Mouse (Mus musculus): ENCODE results near the gene Txnl4b. TPM values are rescaled to one million over a fixed set of nuclear protein-coding genes. Genes with fewer than 3 reads are reported as not detected.

Txnl4b gene
- polyA plus RNA-seq, 1 experiment from 2014 or later = 25.1 TPM

GRCm38 (mm10) chr8:109615569-109615968, 49.9 kb downstream of the Txnl4b start:
- ATAC-seq (ENCODE audit: insufficient read depth) = no peak

More at GRCm38 (mm10) chr8:109615569-109615968, 49.9 kb downstream of the Txnl4b start:
- no peak overlapping the region for H3K9ac ChIP-seq
- no peak overlapping the region for H3K4me2 ChIP-seq
- H3K4me1 ChIP-seq (ENCODE audit: insufficient read depth) = no peaks in the 10 kb centered on the region
- no peak overlapping the region for H3K27ac ChIP-seq (ENCODE audit: low read depth)
- H3K4me3 ChIP-seq (ENCODE audit: low read depth, low read length) = no peak overlapping the region
- DNase-seq = no peak
- 80% methylated on average over 3 of the region's 3 CpGs for WGBS
- TF ChIP-seq CTCF (IDR thresholded peaks at IDR 0.05; ENCODE audit: low read depth) = no peak
- H3K9me3 ChIP-seq (ENCODE audit: low read depth, low read length) = peaks cover 4% of the 10 kb centered on the region; the same call in 1 of the 2 replicates
- no peaks in the 10 kb centered on the region for H3K36me3 ChIP-seq (ENCODE audit: insufficient read depth)
- H3K27me3 ChIP-seq (ENCODE audit: insufficient read depth, low read length) = no peaks in the 10 kb centered on the region

Other genes starting within 250 kb of the Txnl4b start
- 0.07 and 0.08 TPM in 2 replicates for gene Pmfbp1, start 71.9 kb upstream of the Txnl4b start, polyA plus RNA-seq (2014; fragmentation: Nextera tagmentation; extraction: Ambion mirVana)
- gene Dhx38, start within 50 bp of the Txnl4b start, polyA plus RNA-seq (2014; fragmentation: Nextera tagmentation; extraction: Ambion mirVana) = 23.5 and 25.1 TPM in 2 replicates
- gene Hp, start 13.3 kb downstream of the Txnl4b start, polyA plus RNA-seq (2014; fragmentation: Nextera tagmentation; extraction: Ambion mirVana) = 3.6 and 7.4 TPM in 2 replicates
- 45.1 and 51.3 TPM in 2 replicates for gene Dhodh, start 42.8 kb downstream of the Txnl4b start, polyA plus RNA-seq (2014; fragmentation: Nextera tagmentation; extraction: Ambion mirVana)
- 0.09 TPM in 1 of 2 replicates, not detected in the other for gene Pkd1l3, start 48.6 kb downstream of the Txnl4b start, polyA plus RNA-seq (2014; fragmentation: Nextera tagmentation; extraction: Ambion mirVana)
- gene Ist1, start 127.4 kb downstream of the Txnl4b start, polyA plus RNA-seq (2014; fragmentation: Nextera tagmentation; extraction: Ambion mirVana) = 136 and 140 TPM in 2 replicates
- gene Zfp821, start 139.7 kb downstream of the Txnl4b start, polyA plus RNA-seq (2014; fragmentation: Nextera tagmentation; extraction: Ambion mirVana) = 29.0 and 29.2 TPM in 2 replicates
- gene Atxn1l, start 171.8 kb downstream of the Txnl4b start, polyA plus RNA-seq (2014; fragmentation: Nextera tagmentation; extraction: Ambion mirVana) = 8.4 and 11.2 TPM in 2 replicates
- gene Ap1g1, start 212.7 kb downstream of the Txnl4b start, polyA plus RNA-seq (2014; fragmentation: Nextera tagmentation; extraction: Ambion mirVana) = 38.0 and 41.8 TPM in 2 replicates